ENCODE assay signal across 7 mouse cellular contexts in the genomic region with DNA sequence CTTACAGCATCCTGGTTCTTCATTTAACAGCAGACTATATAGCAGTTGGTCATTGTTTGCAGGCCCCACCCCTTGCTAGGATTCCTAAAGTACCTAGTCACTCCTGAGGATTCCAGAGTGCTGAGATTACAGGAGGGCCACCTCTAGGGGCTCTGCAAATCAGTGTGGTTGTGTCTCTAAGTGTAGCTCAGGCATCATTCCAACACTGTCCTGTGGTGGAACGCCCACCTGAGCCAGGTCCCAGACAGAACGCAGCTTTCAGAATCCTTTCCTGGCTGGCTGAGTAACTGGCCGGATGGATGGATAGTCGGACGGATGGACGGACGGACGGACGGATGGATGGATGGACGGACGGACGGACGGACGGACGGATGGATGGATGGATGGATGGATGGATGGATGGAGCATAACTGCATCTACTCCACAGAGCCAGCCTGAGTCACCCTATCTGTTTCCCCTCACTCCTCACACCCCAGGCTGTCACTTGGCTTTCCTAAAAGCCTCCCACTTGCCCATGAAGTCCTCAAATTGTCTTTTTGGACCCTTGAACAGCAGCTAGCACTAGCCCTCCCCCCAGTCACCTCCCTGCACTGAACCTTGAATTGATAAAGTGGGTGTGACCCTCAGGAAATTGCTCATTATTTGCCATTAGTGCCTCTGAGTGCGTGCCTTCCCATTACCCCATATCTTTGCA. TPM values are rescaled to one million over a fixed set of nuclear protein-coding genes. Genes with fewer than 3 reads are reported as not detected.
A peak's percentile ranks its signal among the peaks of the same experiment; 100 is the strongest.
DNase-seq lines count a peak whose midpoint lies in the region; ATAC-seq and TF ChIP-seq lines count a peak whose summit lies in the region.

No protein-coding gene starts in this region.

- peak overlapping the region; percentile 87 for H3K4me2 ChIP-seq in heart, postnatal 0 days (ENCODE audit: low read depth, low read length)

- H3K4me3 ChIP-seq in heart, postnatal 0 days (ENCODE audit: low read depth, low read length), result peak overlapping the region; percentile 52

- peak; percentile 50 for ATAC-seq in heart, postnatal 0 days (ENCODE audit: insufficient read depth, low read depth)

- peak overlapping the region; percentile 51; the same call in 1 of the 2 replicates for H3K9ac ChIP-seq in heart, postnatal 0 days (replicated peaks; ENCODE audit: low read depth, low read length)

- no peak for TF ChIP-seq CTCF in heart, postnatal 0 days (IDR thresholded peaks at IDR 0.05; ENCODE audit: low read depth)

- H3K4me1 ChIP-seq in heart, postnatal 0 days (ENCODE audit: control insufficient read depth, insufficient read depth), result peaks cover 9% of the 10 kb centered on the region

- TF ChIP-seq EP300 in heart, postnatal 0 days (IDR thresholded peaks at IDR 0.05; ENCODE audit: low read depth), result no peak

- DNase-seq in ES-CJ7 (ENCODE audit: low read depth, low spot score), result peak; percentile 72
- DNase-seq in NIH3T3 (ENCODE audit: low read depth), result peak; percentile 60
- peak; percentile 33 for DNase-seq in heart, postnatal 0 days (ENCODE audit: low spot score)
- peak; percentile 21 to 35 for DNase-seq in lung, postnatal 4 days
- no peak for DNase-seq in thymus, adult 18-20 months
- DNase-seq in gastrocnemius, adult 8-10 months (ENCODE audit: low spot score in 2 of 2), result no peak
- DNase-seq in yolk sac, embryonic 10.5 days (ENCODE audit: low spot score), result no peak

- no peaks in the 10 kb centered on the region for H3K27me3 ChIP-seq in heart, postnatal 0 days (ENCODE audit: control insufficient read depth, insufficient read depth, low read length)

- peak overlapping the region; percentile 56 for H3K27ac ChIP-seq in heart, postnatal 0 days (ENCODE audit: low read depth)

- WGBS in heart, postnatal 0 days, result 47% methylated on average over 16 of the region's 16 CpGs

- no peaks in the 10 kb centered on the region for H3K9me3 ChIP-seq in heart, postnatal 0 days (replicated peaks; ENCODE audit: control insufficient read depth, low read length)

- no peaks in the 10 kb centered on the region for H3K36me3 ChIP-seq in heart, postnatal 0 days (replicated peaks; ENCODE audit: control insufficient read depth, insufficient read depth, low read length)

RNA-seq across cellular contexts. Expression of a gene that starts 0.4 kb away (rescaled TPM):
- 1.6 TPM in 2 replicates for total RNA-seq in heart, postnatal 0 days (2014; rRNA removed; ENCODE audit: low replicate concordance)
- 1.1 and 1.5 TPM in 2 replicates for polyA plus RNA-seq in heart, postnatal 0 days (2015; fragmentation: Nextera tagmentation; extraction: Ambion mirVana)
- total RNA-seq in gastrocnemius, adult 8-10 months (2022), result not detected

RNA-seq across cellular contexts. Expression of a gene that starts 41.3 kb away (rescaled TPM):
- 11.9 and 16.8 TPM in 2 replicates for total RNA-seq in heart, postnatal 0 days (2014; rRNA removed; ENCODE audit: low replicate concordance)
- polyA plus RNA-seq in heart, postnatal 0 days (2015; fragmentation: Nextera tagmentation; extraction: Ambion mirVana), result 13.7 and 14.8 TPM in 2 replicates
- total RNA-seq in gastrocnemius, adult 8-10 months (2022), result 10 to 100 TPM in 2 of 4 experiments, 1 to 10 TPM in 2; 9.5 to 11.0 (median 10.3) TPM

Comparison
In these comparisons a context has a peak if more than half of its experiments do, and no peak if none do; other contexts are left out.
1. DNase-seq: peak in ES-CJ7 (single experiment), NIH3T3 (single experiment), heart, postnatal 0 days (single experiment) and lung, postnatal 4 days (2 of 2); none in thymus, adult 18-20 months (0 of 2), gastrocnemius, adult 8-10 months (0 of 2) and yolk sac, embryonic 10.5 days (single experiment).